Mouse (Mus musculus) adrenal gland, adult 2 months (tissue): ENCODE measurements around the gene Adprm. TPM values are rescaled to one million over a fixed set of nuclear protein-coding genes. Genes with fewer than 3 reads are reported as not detected.

ENCODE experiments used
- microRNA-seq, 2 experiments: library from miRNA; unstranded; fragments of <30 nt; microRNA quantifications; one replicate each; pipeline ENCODE4 v1.2.0; 2021
- polyA plus RNA-seq: library from polyadenylated mRNA; depleted of rRNA; stranded (reverse); fragments of >200 nt; gene quantifications from 2 replicates; pipeline ENCODE4 v1.2.3, GENCODE M21; 2012; rRNA removed
- total RNA-seq, 2 experiments: library from RNA; stranded (reverse); gene quantifications; 2 replicates each; pipeline ENCODE4 v1.2.3; 2021

Adprm gene
- total and polyA plus RNA-seq, 3 experiments = 3.8 to 26.1 (median 23.1) TPM

Small RNAs within 50 kb of the gene (microRNA-seq; reads per million reads assigned to microRNA genes)
- gene Mir6923 = 0 reads per million in 2 experiments

Other genes starting within 250 kb of the Adprm start
- 10 to 100 TPM in 1 of 2 experiments, 1 to 10 TPM in 1; 7.8 to 15.3 TPM for gene Pirt, start 140.6 kb downstream of the Adprm start, total RNA-seq
- gene Pirt, start 140.6 kb downstream of the Adprm start, polyA plus RNA-seq = 1.9 and 2.7 TPM in 2 replicates
- not detected for gene Tmem238l, start 96.0 kb downstream of the Adprm start, total RNA-seq
- not detected in 2 replicates for gene Tmem238l, start 96.0 kb downstream of the Adprm start, polyA plus RNA-seq
- gene Tmem220, start 27.4 kb downstream of the Adprm start, total RNA-seq = 1 to 10 TPM; 6.8 to 8.6 TPM
- 2.6 TPM in 2 replicates for gene Tmem220, start 27.4 kb downstream of the Adprm start, polyA plus RNA-seq
- 10 to 100 TPM; 19.5 to 22.7 TPM for gene Sco1, start 76 bp upstream of the Adprm start, total RNA-seq
- 10.5 and 12.0 TPM in 2 replicates for gene Sco1, start 76 bp upstream of the Adprm start, polyA plus RNA-seq
- under 1 TPM; 0.06 to 0.14 TPM for gene Myh3, start 25.7 kb upstream of the Adprm start, total RNA-seq
- gene Myh3, start 25.7 kb upstream of the Adprm start, polyA plus RNA-seq = not detected in 2 replicates
- gene Myh2, start 118.4 kb upstream of the Adprm start, total RNA-seq = not detected
- gene Myh2, start 118.4 kb upstream of the Adprm start, polyA plus RNA-seq = 0.03 TPM in 1 of 2 replicates, not detected in the other
- gene Myh1, start 147.5 kb upstream of the Adprm start, total RNA-seq = under 1 TPM in 1 of 2 experiments, not detected in 1; 0.07 TPM
- not detected in 2 replicates for gene Myh1, start 147.5 kb upstream of the Adprm start, polyA plus RNA-seq
- not detected for gene Myh4, start 185.4 kb upstream of the Adprm start, total RNA-seq
- not detected in 2 replicates for gene Myh4, start 185.4 kb upstream of the Adprm start, polyA plus RNA-seq
- not detected for gene Myh8, start 224.5 kb upstream of the Adprm start, total RNA-seq
- gene Myh8, start 224.5 kb upstream of the Adprm start, polyA plus RNA-seq = not detected in 2 replicates